Mouse (Mus musculus) midbrain, embryonic 15.5 days (tissue): ENCODE measurements around the gene Nt5c3. TPM values are rescaled to one million over a fixed set of nuclear protein-coding genes. Genes with fewer than 3 reads are reported as not detected.
A peak's percentile ranks its signal among the peaks of the same experiment; 100 is the strongest.
"Not testable (repeated sequence)": the region's sequence is repeated elsewhere in the genome, so short reads cannot be mapped to it uniquely, and the experiment has no call there.

Experiments
- ATAC-seq: fragments of 200-750 bp; cut with Nextera tagmentation; replicated peaks from 2 replicates; pipeline ENCODE4 v1.8.0; 2017; ENCODE audit warnings: moderate TSS enrichment
- H3K27ac ChIP-seq: fragments of 300-500 bp; sonication (generic); 2 replicates; pipeline ENCODE4 v1.5.1; 2015; ENCODE audit warnings: mild to moderate bottlenecking, inconsistent platforms
- H3K27me3 ChIP-seq: fragments of 300-500 bp; sonication (generic); replicated peaks from 2 replicates; pipeline ENCODE4 v1.6.1; 2015; ENCODE audit warnings: inconsistent platforms
- H3K36me3 ChIP-seq: fragments of 300-500 bp; sonication (generic); replicated peaks from 2 replicates; pipeline ENCODE4 v1.6.1; 2015; ENCODE audit warnings: inconsistent platforms
- H3K4me1 ChIP-seq: fragments of 300-500 bp; sonication (generic); 2 replicates; pipeline ENCODE4 v1.6.1; 2015; ENCODE audit warnings: inconsistent platforms
- H3K4me2 ChIP-seq: fragments of 300-500 bp; sonication (generic); 2 replicates; pipeline ENCODE4 v1.6.1; 2015; ENCODE audit warnings: inconsistent platforms, mild to moderate bottlenecking, moderate library complexity
- H3K4me3 ChIP-seq: fragments of 300-500 bp; sonication (generic); 2 replicates; pipeline ENCODE4 v1.5.1; 2015; ENCODE audit warnings: mild to moderate bottlenecking, inconsistent platforms
- H3K9ac ChIP-seq: fragments of 300-500 bp; sonication (generic); 2 replicates; pipeline ENCODE4 v1.6.1; 2015; ENCODE audit warnings: mild to moderate bottlenecking, inconsistent platforms
- H3K9me3 ChIP-seq: fragments of 300-500 bp; sonication (generic); 2 replicates; pipeline ENCODE4 v1.6.1; 2016; ENCODE audit warnings: inconsistent platforms
- WGBS: fragments of 180-500 bp; shearing (Covaris S2); methylation state at CpG from one replicate; pipeline ENCODE4 v1.1.7; 2015; ENCODE audit warnings: mixed read lengths; 5-methylcytosine and 5-hydroxymethylcytosine counted together
- polyA plus RNA-seq: library from polyadenylated mRNA; unstranded; fragments of >200 nt; fragmentation: Nextera tagmentation; extraction: Ambion mirVana; gene quantifications from 2 replicates; pipeline ENCODE4 v1.2.1, GENCODE M21; 2015

The Nt5c3 gene
- polyA plus RNA-seq, 1 experiment from 2014 or later = 169 TPM

GRCm38 (mm10) chr6:56901336-56901735, 22.4 kb downstream of the Nt5c3 start:
- Histone ChIP-seq H3K27ac (no peak overlapping the region), H3K4me1 (peaks cover 22% of the 10 kb centered on the region), H3K9me3 (no peaks in the 10 kb centered on the region), H3K36me3 (no peaks in the 10 kb centered on the region), H3K4me2 (no peak overlapping the region), H3K4me3 (no peak overlapping the region), H3K9ac (no peak overlapping the region), H3K27me3 (no peaks in the 10 kb centered on the region)
- no peak for ATAC-seq
- WGBS = 70% methylated on average over 3 of the region's 3 CpGs

DNA sequence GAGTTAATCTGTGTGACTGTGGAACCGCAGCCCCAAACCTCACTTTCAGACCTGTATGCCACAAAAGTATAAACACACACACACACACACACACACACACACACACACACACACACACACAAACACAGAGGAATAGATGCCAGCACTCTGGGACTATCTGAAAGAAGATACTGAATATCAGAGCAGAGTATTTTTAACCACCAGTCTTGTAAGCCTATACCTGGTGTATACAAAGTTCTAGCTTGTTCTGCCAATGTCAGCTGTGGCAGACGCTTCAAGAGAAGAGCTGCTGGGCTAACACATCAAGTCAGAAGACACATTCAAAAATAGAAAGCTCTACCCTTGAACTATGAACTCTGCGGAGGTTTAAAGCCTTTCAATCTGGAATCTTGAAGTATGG, 24.1 kb downstream of the Nt5c3 start:
- Histone ChIP-seq H3K4me2 (no peak overlapping the region), H3K4me3 (no peak overlapping the region), H3K36me3 (no peaks in the 10 kb centered on the region), H3K27ac (no peak overlapping the region), H3K9me3 (no peaks in the 10 kb centered on the region), H3K4me1 (peaks cover 20% of the 10 kb centered on the region), H3K9ac (no peak overlapping the region), H3K27me3 (no peaks in the 10 kb centered on the region)
- 90% methylated on average over 3 of the region's 3 CpGs for WGBS
- no peak for ATAC-seq

GRCm38 (mm10) chr6:56890762-56891161, 33.0 kb downstream of the Nt5c3 start:
- Histone ChIP-seq H3K27me3 (no peaks in the 10 kb centered on the region), H3K4me3 (no peak overlapping the region), H3K27ac (no peak overlapping the region), H3K36me3 (peaks cover 25% of the 10 kb centered on the region), H3K9ac (no peak overlapping the region), H3K9me3 (no peaks in the 10 kb centered on the region), H3K4me2 (no peak overlapping the region), H3K4me1 (no peaks in the 10 kb centered on the region)
- 95% methylated on average over 2 of the region's 2 CpGs for WGBS
- no peak for ATAC-seq

DNA sequence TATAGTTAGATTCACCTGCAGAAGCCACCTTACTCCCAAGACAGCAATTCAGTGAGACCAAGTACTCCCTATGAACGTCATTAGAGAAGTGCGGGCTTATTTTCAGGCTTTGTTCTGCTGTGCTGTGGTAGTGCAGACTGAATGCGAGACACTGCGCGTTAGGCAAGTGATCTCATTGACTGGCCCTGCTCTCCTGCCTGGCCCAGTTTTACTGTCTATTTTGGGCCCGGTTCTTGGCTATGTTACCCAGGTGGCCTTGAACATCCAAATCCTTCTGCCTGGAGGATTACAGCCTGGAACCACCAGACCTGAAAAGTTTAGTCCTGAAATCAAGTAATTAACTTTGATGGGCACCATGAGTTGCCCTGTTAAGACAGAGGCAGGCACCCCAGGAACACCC, 35.2 kb downstream of the Nt5c3 start:
- ATAC-seq = no peak
- WGBS = 87% methylated on average over 6 of the region's 6 CpGs

DNA sequence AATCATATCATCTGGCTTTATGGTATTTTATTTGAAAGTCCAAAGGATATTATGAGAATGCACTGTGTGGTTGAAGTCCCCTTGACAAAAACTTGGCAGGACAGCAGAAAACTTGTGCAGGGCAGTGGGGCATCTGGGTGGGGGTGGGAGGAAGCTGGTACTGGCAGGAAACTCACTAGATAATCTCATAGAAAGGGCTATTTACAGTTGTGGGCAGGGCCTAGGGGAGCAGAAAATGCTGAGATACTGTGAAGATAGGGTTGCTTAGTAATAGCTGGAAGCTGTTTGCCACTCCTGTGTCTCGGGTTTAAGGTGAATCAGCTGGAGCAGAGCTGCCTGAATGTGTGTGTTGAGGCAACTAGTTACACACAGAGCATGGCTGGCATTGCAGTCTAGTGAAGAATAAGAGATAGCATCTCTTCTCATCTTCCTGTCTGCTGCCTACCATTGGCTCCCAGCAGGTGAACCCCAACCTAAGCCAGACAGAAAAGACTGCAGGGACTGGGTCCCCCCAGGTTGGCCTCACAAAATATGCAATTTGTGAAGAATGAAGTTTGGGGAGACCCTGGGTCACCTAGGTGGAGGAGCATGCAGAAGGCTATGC, 44.3 kb downstream of the Nt5c3 start:
- H3K9ac ChIP-seq = no peak overlapping the region
- H3K27ac ChIP-seq = no peak overlapping the region
- H3K9me3 ChIP-seq = no peaks in the 10 kb centered on the region
- WGBS = 92% methylated on average over 1 of the region's 1 CpGs
- no peak overlapping the region for H3K4me2 ChIP-seq
- H3K36me3 ChIP-seq = peaks cover 15% of the 10 kb centered on the region
- H3K4me3 ChIP-seq = no peak overlapping the region
- no peaks in the 10 kb centered on the region for H3K27me3 ChIP-seq
- no peaks in the 10 kb centered on the region for H3K4me1 ChIP-seq
- ATAC-seq = 0 out of 2 replicates have a peak, but pooled peaks have one; percentile 32

More for the DNA sequence above, 35.2 kb downstream of the Nt5c3 start:
- Histone ChIP-seq H3K36me3 (peaks cover 30% of the 10 kb centered on the region), H3K4me1 (no peaks in the 10 kb centered on the region), H3K9ac (no peak overlapping the region), H3K4me2 (no peak overlapping the region), H3K27ac (no peak overlapping the region), H3K27me3 (no peaks in the 10 kb centered on the region), H3K4me3 (no peak overlapping the region), H3K9me3 (no peaks in the 10 kb centered on the region)

- H3K4me1 ChIP-seq = no peaks in the 10 kb centered on the region
- no peak overlapping the region for H3K9ac ChIP-seq
- H3K9me3 ChIP-seq = no peaks in the 10 kb centered on the region
- H3K36me3 ChIP-seq = peaks cover 4% of the 10 kb centered on the region; the same call in 1 of the 2 replicates
- WGBS = 93% methylated on average over 8 of the region's 8 CpGs
- no peak for ATAC-seq
- no peak overlapping the region for H3K4me2 ChIP-seq
- no peak overlapping the region for H3K4me3 ChIP-seq
- H3K27me3 ChIP-seq = no peaks in the 10 kb centered on the region
- H3K27ac ChIP-seq = no peak overlapping the region
Measured at GRCm38 (mm10) chr6:56877985-56878384, 45.7 kb downstream of the Nt5c3 start.

- 90% methylated on average over 4 of the region's 4 CpGs for WGBS
- Histone ChIP-seq H3K4me2 (no peak overlapping the region), H3K4me3 (no peak overlapping the region), H3K27ac (no peak overlapping the region), H3K36me3 (peaks cover 4% of the 10 kb centered on the region; the same call in 1 of the 2 replicates), H3K4me1 (no peaks in the 10 kb centered on the region), H3K27me3 (no peaks in the 10 kb centered on the region), H3K9ac (no peak overlapping the region), H3K9me3 (no peaks in the 10 kb centered on the region)
- no peak for ATAC-seq
Measured at GRCm38 (mm10) chr6:56876870-56877269, 46.9 kb downstream of the Nt5c3 start.

GRCm38 (mm10) chr6:56870027-56870426, 53.7 kb downstream of the Nt5c3 start:
- no peak overlapping the region for H3K9ac ChIP-seq
- no peak overlapping the region for H3K27ac ChIP-seq
- 87% methylated on average over 2 of the region's 2 CpGs for WGBS
- no peak overlapping the region for H3K4me3 ChIP-seq
- H3K4me1 ChIP-seq = no peaks in the 10 kb centered on the region
- no peaks in the 10 kb centered on the region for H3K9me3 ChIP-seq
- no peak overlapping the region for H3K4me2 ChIP-seq
- no peaks in the 10 kb centered on the region for H3K27me3 ChIP-seq
- H3K36me3 ChIP-seq = no peaks in the 10 kb centered on the region
- no peak for ATAC-seq

GRCm38 (mm10) chr6:56868565-56868964, 55.2 kb downstream of the Nt5c3 start:
- H3K27me3 ChIP-seq = no peaks in the 10 kb centered on the region
- no peaks in the 10 kb centered on the region for H3K9me3 ChIP-seq
- H3K9ac ChIP-seq = no peak overlapping the region
- H3K4me1 ChIP-seq = no peaks in the 10 kb centered on the region
- H3K27ac ChIP-seq = no peak overlapping the region
- 77% methylated on average over 8 of the region's 8 CpGs for WGBS
- H3K4me3 ChIP-seq = no peak overlapping the region
- no peak for ATAC-seq
- no peaks in the 10 kb centered on the region for H3K36me3 ChIP-seq
- H3K4me2 ChIP-seq = no peak overlapping the region

DNA sequence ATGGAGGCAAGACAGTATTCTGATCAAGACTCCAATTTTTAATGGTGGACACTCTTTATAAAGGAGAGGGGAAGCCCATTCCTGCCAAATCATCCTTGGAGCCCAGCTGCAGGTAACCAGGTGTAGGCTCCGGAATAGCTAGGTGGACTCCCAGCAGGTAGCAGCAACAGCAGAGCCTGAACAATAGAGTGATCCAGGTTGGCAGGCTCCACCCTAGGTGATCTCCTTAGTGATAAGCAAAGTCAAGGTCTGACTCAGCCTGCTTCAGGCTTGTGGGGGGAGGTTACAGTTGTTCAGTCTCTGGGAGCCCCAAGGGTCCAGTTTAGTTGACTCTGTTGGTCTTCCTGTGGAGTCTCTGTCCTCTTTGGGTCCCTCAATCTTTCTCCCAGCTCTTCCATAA, 56.8 kb downstream of the Nt5c3 start:
- 90% methylated on average over 1 of the region's 1 CpGs for WGBS
- not testable (repeated sequence) for H3K9me3 ChIP-seq, H3K4me2 ChIP-seq, H3K36me3 ChIP-seq, H3K27ac ChIP-seq, H3K9ac ChIP-seq, H3K4me3 ChIP-seq, H3K4me1 ChIP-seq, H3K27me3 ChIP-seq, ATAC-seq

DNA sequence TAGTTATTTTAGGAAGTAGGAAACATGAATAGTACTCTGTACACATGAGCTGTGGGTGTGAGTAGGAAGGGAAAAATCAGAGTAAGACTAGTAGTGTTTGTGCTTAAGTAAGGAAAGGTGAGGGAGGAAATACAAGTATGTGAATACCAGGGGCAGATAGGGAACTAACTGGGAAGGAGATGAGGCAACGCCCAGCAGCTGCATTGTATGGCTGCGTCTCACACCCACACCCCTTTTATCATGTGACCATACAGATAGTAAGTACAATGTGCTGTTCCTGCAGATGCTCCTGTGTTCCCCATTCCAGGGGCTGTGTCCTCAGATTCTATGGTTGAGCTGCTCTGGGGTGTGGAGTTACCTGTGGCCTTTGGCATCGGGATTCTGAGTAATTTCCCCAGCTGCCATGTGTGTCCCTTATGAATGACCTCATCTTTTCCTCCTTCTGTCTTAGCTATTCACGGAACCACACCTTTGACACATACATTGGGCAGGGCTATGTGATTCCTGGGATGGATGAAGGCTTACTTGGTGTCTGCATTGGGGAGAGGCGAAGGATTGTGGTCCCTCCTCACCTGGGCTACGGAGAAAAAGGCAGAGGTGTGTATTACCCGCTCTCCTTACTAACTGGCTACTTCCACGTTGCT, 63.4 kb downstream of the Nt5c3 start:
- no peak for ATAC-seq

GRCm38 (mm10) chr6:56856748-56857147, 67.0 kb downstream of the Nt5c3 start:
- Histone ChIP-seq H3K4me2 (no peak overlapping the region), H3K27ac (no peak overlapping the region), H3K4me3 (no peak overlapping the region), H3K27me3 (no peaks in the 10 kb centered on the region), H3K36me3 (no peaks in the 10 kb centered on the region), H3K9me3 (no peaks in the 10 kb centered on the region), H3K9ac (no peak overlapping the region), H3K4me1 (no peaks in the 10 kb centered on the region)
- WGBS = 80% methylated on average over 5 of the region's 5 CpGs
- ATAC-seq = no peak

More for the DNA sequence above, 63.4 kb downstream of the Nt5c3 start:
- H3K36me3 ChIP-seq = no peaks in the 10 kb centered on the region
- H3K4me3 ChIP-seq = no peak overlapping the region
- WGBS = 91% methylated on average over 8 of the region's 8 CpGs
- H3K4me2 ChIP-seq = no peak overlapping the region
- no peaks in the 10 kb centered on the region for H3K9me3 ChIP-seq
- no peak overlapping the region for H3K9ac ChIP-seq
- H3K27me3 ChIP-seq = no peaks in the 10 kb centered on the region
- H3K27ac ChIP-seq = no peak overlapping the region
- no peaks in the 10 kb centered on the region for H3K4me1 ChIP-seq

GRCm38 (mm10) chr6:56854803-56855202, 68.9 kb downstream of the Nt5c3 start:
- Histone ChIP-seq H3K4me3 (no peak overlapping the region), H3K27ac (no peak overlapping the region), H3K4me2 (no peak overlapping the region), H3K36me3 (no peaks in the 10 kb centered on the region), H3K9me3 (no peaks in the 10 kb centered on the region), H3K27me3 (no peaks in the 10 kb centered on the region), H3K4me1 (no peaks in the 10 kb centered on the region), H3K9ac (no peak overlapping the region)
- 90% methylated on average over 8 of the region's 8 CpGs for WGBS
- ATAC-seq = no peak
